Mouse (Mus musculus): ENCODE data around the gene Rbm34. TPM values are rescaled to one million over a fixed set of nuclear protein-coding genes. Genes with fewer than 3 reads are reported as not detected.

The Rbm34 gene
- 32.2 and 33.2 TPM in 2 replicates for polyA plus RNA-seq (2014; fragmentation: Nextera tagmentation; extraction: Ambion mirVana)

- Histone ChIP-seq H3K27ac (replicated peaks; ENCODE audit: low read depth, low read length) (no peak within 1 kb of the TSS; the same call in 1 of the 2 replicates), H3K4me3 (ENCODE audit: low read depth, low read length) (peak within 1 kb of the TSS; percentile 97), H3K4me2 (ENCODE audit: low read depth, severe bottlenecking) (peak within 1 kb of the TSS; percentile 78), H3K9me3 (ENCODE audit: control insufficient read depth, low read length) (no peaks in the 10 kb centered on the region), H3K4me1 (ENCODE audit: control insufficient read depth, insufficient read depth, low read length) (peaks cover 4% of the 10 kb centered on the region; the same call in 1 of the 2 replicates), H3K9ac (ENCODE audit: low read length) (peak within 1 kb of the TSS; percentile 83), H3K36me3 (ENCODE audit: control insufficient read depth, insufficient read depth, low read length) (peaks cover 3% of the 10 kb centered on the region), H3K27me3 (ENCODE audit: control insufficient read depth, insufficient read depth, low read length) (no peaks in the 10 kb centered on the region)
- ATAC-seq (ENCODE audit: insufficient number of reproducible peaks, low FRiP score, low TSS enrichment, low read depth) (peak; percentile 94), DNase-seq (ENCODE audit: low spot score) (peak; percentile 98)
- WGBS: under 1% methylated on average over 50 of the region's 50 CpGs
Measured at GRCm38 (mm10) chr8:126970579-126971313, at the start of gene Rbm34. Gene Rbm34, minus strand, starts transcription at chr8:126971071.

- Histone ChIP-seq H3K4me2 (ENCODE audit: low read depth, severe bottlenecking) (no peak overlapping the region), H3K4me3 (ENCODE audit: low read depth, low read length) (no peak overlapping the region), H3K9me3 (ENCODE audit: control insufficient read depth, low read length) (no peaks in the 10 kb centered on the region), H3K9ac (ENCODE audit: low read length) (no peak overlapping the region), H3K27ac (replicated peaks; ENCODE audit: low read depth, low read length) (no peak overlapping the region), H3K36me3 (ENCODE audit: control insufficient read depth, insufficient read depth, low read length) (no peaks in the 10 kb centered on the region), H3K4me1 (ENCODE audit: control insufficient read depth, insufficient read depth, low read length) (no peaks in the 10 kb centered on the region), H3K27me3 (ENCODE audit: control insufficient read depth, insufficient read depth, low read length) (no peaks in the 10 kb centered on the region)
- ATAC-seq (ENCODE audit: insufficient number of reproducible peaks, low FRiP score, low TSS enrichment, low read depth) (no peak), DNase-seq (ENCODE audit: low spot score) (no peak)
- WGBS: 54% methylated on average over 9 of the region's 9 CpGs
Measured at GRCm38 (mm10) chr8:127011668-127012067, 40.8 kb upstream of the Rbm34 start.

GRCm38 (mm10) chr8:126994506-126994905 is 23.6 kb upstream of the Rbm34 start:
- no peaks in the 10 kb centered on the region for H3K27me3 ChIP-seq (ENCODE audit: control insufficient read depth, insufficient read depth, low read length)
- no peak overlapping the region for H3K4me2 ChIP-seq (ENCODE audit: low read depth, severe bottlenecking)
- ATAC-seq (ENCODE audit: insufficient number of reproducible peaks, low FRiP score, low TSS enrichment, low read depth) (no peak), DNase-seq (ENCODE audit: low spot score) (no peak)
- H3K36me3 ChIP-seq (ENCODE audit: control insufficient read depth, insufficient read depth, low read length): no peaks in the 10 kb centered on the region
- no peak overlapping the region for H3K4me3 ChIP-seq (ENCODE audit: low read depth, low read length)
- H3K9me3 ChIP-seq (ENCODE audit: control insufficient read depth, low read length): no peaks in the 10 kb centered on the region
- WGBS: 93% methylated on average over 1 of the region's 1 CpGs
- H3K27ac ChIP-seq (replicated peaks; ENCODE audit: low read depth, low read length): no peak overlapping the region
- H3K9ac ChIP-seq (ENCODE audit: low read length): no peak overlapping the region
- no peaks in the 10 kb centered on the region for H3K4me1 ChIP-seq (ENCODE audit: control insufficient read depth, insufficient read depth, low read length)

GRCm38 (mm10) chr8:126989363-126990153 is 18.7 kb upstream of the Rbm34 start:
- H3K4me1 ChIP-seq (ENCODE audit: control insufficient read depth, insufficient read depth, low read length): no peaks in the 10 kb centered on the region
- H3K36me3 ChIP-seq (ENCODE audit: control insufficient read depth, insufficient read depth, low read length): no peaks in the 10 kb centered on the region
- no peaks in the 10 kb centered on the region for H3K27me3 ChIP-seq (ENCODE audit: control insufficient read depth, insufficient read depth, low read length)
- DNase-seq (ENCODE audit: low spot score) (no peak), ATAC-seq (ENCODE audit: insufficient number of reproducible peaks, low FRiP score, low TSS enrichment, low read depth) (no peak)
- H3K27ac ChIP-seq (replicated peaks; ENCODE audit: low read depth, low read length): no peak overlapping the region
- no peak overlapping the region for H3K4me2 ChIP-seq (ENCODE audit: low read depth, severe bottlenecking)
- no peaks in the 10 kb centered on the region for H3K9me3 ChIP-seq (ENCODE audit: control insufficient read depth, low read length)
- no peak overlapping the region for H3K9ac ChIP-seq (ENCODE audit: low read length)
- 78% methylated on average over 5 of the region's 5 CpGs for WGBS
- H3K4me3 ChIP-seq (ENCODE audit: low read depth, low read length): no peak overlapping the region

- 64% methylated on average over 16 of the region's 16 CpGs for WGBS
- H3K9ac ChIP-seq (ENCODE audit: low read length): no peak overlapping the region
- no peak overlapping the region for H3K4me2 ChIP-seq (ENCODE audit: low read depth, severe bottlenecking)
- no peak for ATAC-seq (ENCODE audit: insufficient number of reproducible peaks, low FRiP score, low TSS enrichment, low read depth)
- H3K9me3 ChIP-seq (ENCODE audit: control insufficient read depth, low read length): no peaks in the 10 kb centered on the region
- no peaks in the 10 kb centered on the region for H3K4me1 ChIP-seq (ENCODE audit: control insufficient read depth, insufficient read depth, low read length)
- H3K27ac ChIP-seq (replicated peaks; ENCODE audit: low read depth, low read length): no peak overlapping the region
- H3K27me3 ChIP-seq (ENCODE audit: control insufficient read depth, insufficient read depth, low read length): no peaks in the 10 kb centered on the region
- no peak for DNase-seq (ENCODE audit: low spot score)
- no peak overlapping the region for H3K4me3 ChIP-seq (ENCODE audit: low read depth, low read length)
- no peaks in the 10 kb centered on the region for H3K36me3 ChIP-seq (ENCODE audit: control insufficient read depth, insufficient read depth, low read length)
Measured at GRCm38 (mm10) chr8:126988346-126989006, 17.6 kb upstream of the Rbm34 start.

- peak; percentile 91 for DNase-seq (ENCODE audit: low spot score)
- H3K9me3 ChIP-seq (ENCODE audit: control insufficient read depth, low read length): no peaks in the 10 kb centered on the region
- no peak overlapping the region for H3K9ac ChIP-seq (ENCODE audit: low read length)
- no peak overlapping the region for H3K27ac ChIP-seq (replicated peaks; ENCODE audit: low read depth, low read length)
- WGBS: 4% methylated on average over 12 of the region's 12 CpGs
- no peak for ATAC-seq (ENCODE audit: insufficient number of reproducible peaks, low FRiP score, low TSS enrichment, low read depth)
- no peaks in the 10 kb centered on the region for H3K4me1 ChIP-seq (ENCODE audit: control insufficient read depth, insufficient read depth, low read length)
- H3K27me3 ChIP-seq (ENCODE audit: control insufficient read depth, insufficient read depth, low read length): no peaks in the 10 kb centered on the region
- H3K4me2 ChIP-seq (ENCODE audit: low read depth, severe bottlenecking): no peak overlapping the region
- no peak overlapping the region for H3K4me3 ChIP-seq (ENCODE audit: low read depth, low read length)
- no peaks in the 10 kb centered on the region for H3K36me3 ChIP-seq (ENCODE audit: control insufficient read depth, insufficient read depth, low read length)
Measured at GRCm38 (mm10) chr8:126986495-126986894, 15.6 kb upstream of the Rbm34 start.

GRCm38 (mm10) chr8:126980046-126980445 is 9.2 kb upstream of the Rbm34 start:
- H3K4me3 ChIP-seq (ENCODE audit: low read depth, low read length): no peak overlapping the region
- DNase-seq (ENCODE audit: low spot score) (no peak), ATAC-seq (ENCODE audit: insufficient number of reproducible peaks, low FRiP score, low TSS enrichment, low read depth) (no peak)
- H3K9ac ChIP-seq (ENCODE audit: low read length): no peak overlapping the region
- no peak overlapping the region for H3K4me2 ChIP-seq (ENCODE audit: low read depth, severe bottlenecking)
- no peak overlapping the region for H3K27ac ChIP-seq (replicated peaks; ENCODE audit: low read depth, low read length)
- H3K9me3 ChIP-seq (ENCODE audit: control insufficient read depth, low read length): no peaks in the 10 kb centered on the region
- 70% methylated on average over 5 of the region's 5 CpGs for WGBS
- no peaks in the 10 kb centered on the region for H3K36me3 ChIP-seq (ENCODE audit: control insufficient read depth, insufficient read depth, low read length)
- no peaks in the 10 kb centered on the region for H3K27me3 ChIP-seq (ENCODE audit: control insufficient read depth, insufficient read depth, low read length)
- H3K4me1 ChIP-seq (ENCODE audit: control insufficient read depth, insufficient read depth, low read length): no peaks in the 10 kb centered on the region

All from limb, embryonic 11.5 days (tissue).